Comparison of ENCODE assay signal across 20 mouse cellular contexts in genomic region chr7:47100615-47101014, GRCm38 (mm10). TPM values are rescaled to one million over a fixed set of nuclear protein-coding genes. Genes with fewer than 3 reads are reported as not detected.
"Had no signal": no experiment of that assay in that cellular context is flagged by ENCODE, and none has a peak within 500 bp of the region (broad histone marks: within the 10 kb centered on the region; RNA-seq: fewer than 3 reads in every experiment).

No protein-coding gene starts in this region.

- H3K9ac ChIP-seq: limb, embryonic 13.5 days; liver, embryonic 14.5 days; midbrain, embryonic 15.5 days; neural tube, embryonic 12.5 days had no signal

- H3K27me3 ChIP-seq: limb, embryonic 13.5 days; midbrain, embryonic 15.5 days; neural tube, embryonic 12.5 days had no signal

- H3K4me3 ChIP-seq: limb, embryonic 13.5 days; megakaryocyte, embryonic 14.5 days; midbrain, embryonic 15.5 days; neural tube, embryonic 12.5 days had no signal

- H3K27ac ChIP-seq: kidney, postnatal 0 days; limb, embryonic 13.5 days; liver, embryonic 14.5 days; macrophage; midbrain, embryonic 15.5 days; neural tube, embryonic 12.5 days had no signal

- H3K4me2 ChIP-seq: limb, embryonic 13.5 days; midbrain, embryonic 11.5 days; midbrain, embryonic 15.5 days; neural tube, embryonic 12.5 days had no signal

- H3K36me3 ChIP-seq: limb, embryonic 13.5 days; neural tube, embryonic 12.5 days had no signal

- DNase-seq: kidney, adult 11 months; kidney, adult 9 months; kidney, postnatal 36 days; layer of hippocampus, adult 9-11 months; layer of hippocampus, postnatal 36 days; left cerebral cortex, postnatal 4 days; spleen, adult 18-20 months; thymus, adult 18-20 months; thymus, postnatal 14 days had no signal

- ATAC-seq: midbrain, embryonic 15.5 days had no signal

- H3K9me3 ChIP-seq: limb, embryonic 13.5 days; megakaryocyte, embryonic 14.5 days; midbrain, embryonic 15.5 days; neural tube, embryonic 12.5 days had no signal

- H3K4me1 ChIP-seq: limb, embryonic 13.5 days; midbrain, embryonic 15.5 days; neural tube, embryonic 12.5 days had no signal

RNA-seq across cellular contexts. Expression of gene Ptpn5, which starts 32.9 kb away (rescaled TPM):
- total RNA-seq: liver, adult 2 months; monocyte, adult 5-6 weeks; neutrophil, adult 5-6 weeks had no signal
- polyA plus RNA-seq: liver, embryonic 14.5 days; macrophage had no signal
